Mouse (Mus musculus): ENCODE data around the gene Slc4a4. TPM values are rescaled to one million over a fixed set of nuclear protein-coding genes. Genes with fewer than 3 reads are reported as not detected.

The Slc4a4 gene
- polyA plus RNA-seq, 1 experiment from 2014 or later = 4.6 TPM

DNA sequence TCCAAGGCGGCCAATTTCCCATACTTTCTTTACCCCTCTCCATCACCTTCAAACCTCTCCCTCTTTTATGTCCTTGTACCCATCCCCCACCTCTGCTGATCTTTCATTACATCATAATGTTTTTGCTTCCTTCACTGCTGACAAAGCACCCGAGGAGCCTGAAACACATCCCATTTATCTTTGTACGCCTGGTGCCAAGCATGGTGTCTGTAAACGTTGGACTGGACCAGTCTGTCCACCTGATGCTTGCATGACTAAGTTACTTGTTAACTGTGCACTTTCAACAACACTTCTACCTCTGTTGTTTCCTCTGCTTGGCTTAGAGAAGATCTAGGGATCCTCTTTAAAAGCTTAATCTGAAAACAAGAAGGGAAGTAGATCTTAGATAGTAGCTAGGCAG lies 180.5 kb downstream of the Slc4a4 start:
- H3K4me1 ChIP-seq (replicated peaks) = no peaks in the 10 kb centered on the region
- no peak overlapping the region for H3K4me2 ChIP-seq (replicated peaks)
- no peaks in the 10 kb centered on the region for H3K9me3 ChIP-seq
- no peak overlapping the region for H3K9ac ChIP-seq
- no peaks in the 10 kb centered on the region for H3K36me3 ChIP-seq
- ATAC-seq = no peak
- H3K27ac ChIP-seq = no peak overlapping the region
- H3K27me3 ChIP-seq (replicated peaks) = no peaks in the 10 kb centered on the region
- 61% methylated on average over 4 of the region's 4 CpGs for WGBS
- H3K4me3 ChIP-seq (replicated peaks) = no peak overlapping the region

DNA sequence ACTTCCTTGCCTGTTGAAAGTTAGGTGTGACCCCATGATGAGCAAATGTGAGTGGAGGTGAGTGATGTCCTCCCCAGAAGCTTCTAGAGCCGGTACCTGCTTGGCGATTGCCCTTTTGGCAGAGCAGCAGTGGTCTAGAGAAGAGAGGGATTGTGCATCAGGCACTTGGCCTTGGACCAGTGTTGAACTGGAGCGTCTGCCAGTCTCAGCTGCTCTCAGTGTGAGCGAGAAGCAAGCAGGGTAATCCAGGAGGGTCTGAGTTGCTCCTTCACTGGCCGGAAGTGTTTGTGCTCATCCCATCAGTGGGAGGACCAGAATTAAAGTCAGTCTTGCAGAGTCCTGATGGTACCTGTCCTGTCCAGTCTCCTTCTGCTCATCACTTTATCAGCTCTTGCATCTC lies 181.5 kb downstream of the Slc4a4 start:
- no peaks in the 10 kb centered on the region for H3K4me1 ChIP-seq (replicated peaks)
- H3K27me3 ChIP-seq (replicated peaks) = no peaks in the 10 kb centered on the region
- H3K36me3 ChIP-seq = no peaks in the 10 kb centered on the region
- no peaks in the 10 kb centered on the region for H3K9me3 ChIP-seq
- WGBS = 89% methylated on average over 5 of the region's 5 CpGs
- H3K9ac ChIP-seq = no peak overlapping the region
- H3K4me2 ChIP-seq (replicated peaks) = no peak overlapping the region
- H3K4me3 ChIP-seq (replicated peaks) = no peak overlapping the region
- ATAC-seq = no peak
- H3K27ac ChIP-seq = no peak overlapping the region

DNA sequence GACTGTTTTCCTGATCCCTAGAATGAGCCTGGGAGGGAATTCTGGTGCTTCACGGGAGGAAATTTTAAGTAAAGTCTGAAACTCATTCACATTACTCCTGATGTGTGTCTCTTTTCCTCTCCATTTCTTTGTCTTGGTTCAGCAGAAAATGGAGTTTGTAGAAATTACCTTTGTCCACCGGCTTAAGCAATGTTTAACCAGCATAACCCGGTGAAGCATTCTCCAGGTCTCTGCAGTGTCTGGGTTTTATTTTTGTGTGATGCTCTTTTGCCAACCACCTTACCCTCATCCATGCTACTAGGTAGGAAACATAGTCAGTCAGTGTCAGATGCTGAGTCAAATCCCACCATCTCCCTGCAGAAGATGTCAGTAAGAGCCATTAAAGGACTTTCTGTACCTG lies 183.4 kb downstream of the Slc4a4 start:
- H3K4me2 ChIP-seq (replicated peaks) = no peak overlapping the region
- no peaks in the 10 kb centered on the region for H3K36me3 ChIP-seq
- H3K4me1 ChIP-seq (replicated peaks) = no peaks in the 10 kb centered on the region
- no peak overlapping the region for H3K9ac ChIP-seq
- 88% methylated on average over 3 of the region's 3 CpGs for WGBS
- no peaks in the 10 kb centered on the region for H3K9me3 ChIP-seq
- no peaks in the 10 kb centered on the region for H3K27me3 ChIP-seq (replicated peaks)
- no peak for ATAC-seq
- no peak overlapping the region for H3K4me3 ChIP-seq (replicated peaks)
- no peak overlapping the region for H3K27ac ChIP-seq

DNA sequence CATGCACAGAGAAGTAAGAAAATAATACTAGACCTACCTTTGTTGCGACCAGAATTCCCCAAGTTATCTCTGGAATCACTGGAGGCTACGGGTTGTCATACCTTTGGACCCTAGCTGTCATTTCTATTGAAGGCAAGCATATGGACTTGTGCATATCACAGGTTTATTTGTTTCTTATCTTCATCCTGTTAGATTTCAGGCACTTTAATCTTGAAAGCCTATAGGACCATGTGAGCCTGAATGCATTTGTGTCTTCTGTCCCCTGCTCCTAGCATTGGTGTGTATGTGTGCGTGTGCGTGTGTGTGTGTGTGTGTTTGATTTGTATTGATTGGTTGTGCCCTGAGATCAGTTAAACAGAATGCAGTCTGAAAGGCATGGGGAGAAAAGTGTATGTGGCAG lies 185.3 kb downstream of the Slc4a4 start:
- 58% methylated on average over 4 of the region's 4 CpGs for WGBS
- peak; percentile 84 for ATAC-seq
- Histone ChIP-seq H3K9ac (no peak overlapping the region), H3K4me2 (replicated peaks) (no peak overlapping the region), H3K9me3 (no peaks in the 10 kb centered on the region), H3K27me3 (replicated peaks) (no peaks in the 10 kb centered on the region), H3K4me1 (replicated peaks) (no peaks in the 10 kb centered on the region), H3K27ac (no peak overlapping the region), H3K4me3 (replicated peaks) (no peak overlapping the region), H3K36me3 (no peaks in the 10 kb centered on the region)

DNA sequence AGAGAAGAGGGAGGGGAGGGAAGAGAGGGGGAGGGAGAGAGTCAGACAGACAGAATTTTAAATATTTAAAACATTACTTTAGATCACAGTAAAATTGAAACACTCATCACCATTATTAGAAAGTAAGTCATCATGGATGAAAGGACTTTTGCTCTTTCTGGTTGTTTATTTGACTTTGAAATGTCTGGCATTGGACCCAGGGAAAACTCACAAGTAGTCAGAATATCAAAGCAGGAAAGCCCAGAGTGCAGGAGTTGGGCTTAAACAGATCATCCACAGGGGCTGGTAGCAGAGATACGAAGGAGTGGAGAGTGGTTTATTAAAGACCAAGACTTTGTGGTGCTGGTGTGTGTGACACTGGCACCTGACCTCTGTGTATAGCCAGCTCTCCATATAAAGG lies 191.1 kb downstream of the Slc4a4 start:
- no peak overlapping the region for H3K9ac ChIP-seq
- ATAC-seq = no peak
- H3K36me3 ChIP-seq = no peaks in the 10 kb centered on the region
- H3K4me1 ChIP-seq (replicated peaks) = no peaks in the 10 kb centered on the region
- H3K4me3 ChIP-seq (replicated peaks) = no peak overlapping the region
- no peaks in the 10 kb centered on the region for H3K9me3 ChIP-seq
- H3K4me2 ChIP-seq (replicated peaks) = no peak overlapping the region
- no peaks in the 10 kb centered on the region for H3K27me3 ChIP-seq (replicated peaks)
- H3K27ac ChIP-seq = no peak overlapping the region
- 59% methylated on average over 1 of the region's 1 CpGs for WGBS

DNA sequence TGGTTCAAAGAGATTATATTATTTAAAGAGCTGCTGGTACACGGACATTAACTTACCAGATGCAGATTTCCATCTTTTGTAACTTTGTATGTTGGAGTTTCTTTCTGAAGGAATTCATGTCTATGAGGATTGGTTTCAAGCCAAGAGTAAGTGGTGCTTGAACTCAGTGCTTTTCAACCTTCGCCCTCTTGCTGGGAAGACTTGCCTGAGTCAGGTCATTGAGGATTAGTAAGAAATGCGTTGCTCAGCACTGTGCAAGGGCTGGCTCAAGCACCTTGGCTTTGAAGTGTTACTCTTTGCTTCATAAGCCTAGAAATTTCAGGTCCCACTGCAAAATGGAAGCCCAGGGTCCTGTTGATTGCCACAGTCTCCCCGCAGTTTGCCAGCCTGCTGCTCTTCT lies 196.9 kb downstream of the Slc4a4 start:
- no peak overlapping the region for H3K27ac ChIP-seq
- ATAC-seq = no peak
- no peak overlapping the region for H3K4me2 ChIP-seq (replicated peaks)
- 86% methylated on average over 4 of the region's 4 CpGs for WGBS
- no peak overlapping the region for H3K9ac ChIP-seq
- H3K27me3 ChIP-seq (replicated peaks) = no peaks in the 10 kb centered on the region
- no peak overlapping the region for H3K4me3 ChIP-seq (replicated peaks)
- H3K36me3 ChIP-seq = no peaks in the 10 kb centered on the region
- no peaks in the 10 kb centered on the region for H3K9me3 ChIP-seq
- no peaks in the 10 kb centered on the region for H3K4me1 ChIP-seq (replicated peaks)

DNA sequence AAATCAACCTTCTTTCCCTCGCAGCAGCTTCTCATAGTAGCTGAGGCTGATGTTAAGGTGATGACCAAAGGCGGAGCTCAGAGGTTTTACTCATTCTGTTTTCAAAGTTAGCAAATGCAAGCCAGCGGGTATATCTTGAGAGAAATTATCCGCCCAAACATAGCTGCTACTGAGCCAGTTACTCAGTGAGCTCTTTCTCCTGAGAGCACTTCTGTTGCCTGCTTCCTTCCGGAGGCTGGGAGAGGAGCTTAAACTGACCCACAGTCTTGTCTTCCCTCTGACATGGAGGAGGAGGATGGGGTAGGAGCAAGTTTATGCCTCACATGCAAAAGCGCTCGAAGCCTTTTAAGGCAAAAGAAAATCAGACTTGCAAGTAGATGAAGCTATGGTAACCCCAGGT lies 201.3 kb downstream of the Slc4a4 start:
- H3K9ac ChIP-seq = no peak overlapping the region
- no peaks in the 10 kb centered on the region for H3K36me3 ChIP-seq
- H3K4me3 ChIP-seq (replicated peaks) = no peak overlapping the region
- no peaks in the 10 kb centered on the region for H3K27me3 ChIP-seq (replicated peaks)
- no peaks in the 10 kb centered on the region for H3K4me1 ChIP-seq (replicated peaks)
- H3K9me3 ChIP-seq = no peaks in the 10 kb centered on the region
- H3K4me2 ChIP-seq (replicated peaks) = no peak overlapping the region
- H3K27ac ChIP-seq = no peak overlapping the region
- 86% methylated on average over 7 of the region's 7 CpGs for WGBS
- ATAC-seq = no peak

DNA sequence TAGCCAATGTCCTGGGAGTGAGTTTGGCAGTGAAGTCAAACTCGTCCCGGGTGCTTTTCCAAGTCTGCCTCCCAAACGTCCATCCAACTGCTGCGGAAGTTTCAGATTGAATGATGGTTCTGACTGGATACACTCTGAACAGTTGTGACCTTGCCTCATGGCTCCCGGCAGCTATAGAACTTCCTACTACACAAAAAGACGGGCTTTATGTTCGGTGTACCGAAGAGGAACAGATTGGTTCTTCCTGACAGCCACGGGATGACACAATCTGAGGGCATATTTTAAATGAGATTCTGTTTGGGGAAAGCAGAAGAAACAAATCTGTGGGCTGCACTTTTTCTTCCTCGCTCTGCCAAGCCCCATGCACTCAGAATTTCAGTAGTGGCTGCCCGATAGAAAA lies 201.8 kb downstream of the Slc4a4 start:
- Histone ChIP-seq H3K27me3 (replicated peaks) (no peaks in the 10 kb centered on the region), H3K9ac (no peak overlapping the region), H3K9me3 (no peaks in the 10 kb centered on the region), H3K4me3 (replicated peaks) (no peak overlapping the region), H3K27ac (no peak overlapping the region), H3K36me3 (no peaks in the 10 kb centered on the region), H3K4me1 (replicated peaks) (no peaks in the 10 kb centered on the region), H3K4me2 (replicated peaks) (no peak overlapping the region)
- ATAC-seq = no peak
- WGBS = 74% methylated on average over 11 of the region's 11 CpGs

DNA sequence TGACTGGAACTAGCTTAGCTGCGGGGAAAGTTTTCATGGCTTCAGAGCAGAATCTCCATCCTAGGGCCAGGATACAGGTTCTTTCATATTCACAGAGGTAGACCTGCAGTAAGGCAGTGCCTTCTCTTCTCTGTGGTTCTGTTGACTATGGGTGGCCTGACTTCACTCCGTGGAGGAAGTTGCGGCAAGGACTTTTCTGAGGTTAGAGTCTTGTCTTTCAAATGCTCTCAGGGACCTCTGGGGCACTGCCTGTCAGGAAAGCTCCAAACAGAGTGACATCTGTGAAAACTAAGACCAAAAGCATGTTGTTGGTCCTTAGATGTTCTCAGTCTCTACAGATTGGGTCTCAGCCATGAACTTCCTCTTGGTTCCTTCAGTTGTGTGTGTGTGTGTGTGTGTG lies 203.5 kb downstream of the Slc4a4 start:
- 90% methylated on average over 3 of the region's 3 CpGs for WGBS
- Histone ChIP-seq H3K4me3 (replicated peaks) (no peak overlapping the region), H3K4me1 (replicated peaks) (no peaks in the 10 kb centered on the region), H3K9me3 (no peaks in the 10 kb centered on the region), H3K27me3 (replicated peaks) (no peaks in the 10 kb centered on the region), H3K9ac (no peak overlapping the region), H3K27ac (no peak overlapping the region), H3K4me2 (replicated peaks) (no peak overlapping the region), H3K36me3 (no peaks in the 10 kb centered on the region)
- ATAC-seq = no peak

DNA sequence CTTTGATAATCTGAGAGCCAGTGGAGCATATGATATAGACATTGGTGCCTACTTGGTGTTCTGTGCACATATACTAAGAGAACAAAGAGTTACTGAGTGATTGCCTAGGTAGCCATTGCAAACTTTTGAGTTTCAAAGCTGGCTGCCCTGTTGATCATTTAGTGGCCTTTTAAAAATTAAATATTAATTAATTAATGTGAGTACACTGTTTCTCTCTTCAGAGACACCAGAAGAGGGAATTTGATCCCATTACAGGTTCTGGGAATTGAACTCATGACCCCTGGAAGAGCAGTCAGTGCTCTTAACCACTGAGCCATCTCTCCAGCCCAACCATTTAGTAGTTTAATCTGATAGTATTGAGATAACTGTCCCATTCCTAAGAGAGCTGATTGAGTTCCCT lies 209.8 kb downstream of the Slc4a4 start:
- H3K4me1 ChIP-seq (replicated peaks) = no peaks in the 10 kb centered on the region
- no peaks in the 10 kb centered on the region for H3K27me3 ChIP-seq (replicated peaks)
- no peak for ATAC-seq
- H3K27ac ChIP-seq = no peak overlapping the region
- H3K9ac ChIP-seq = no peak overlapping the region
- no peaks in the 10 kb centered on the region for H3K36me3 ChIP-seq
- no peak overlapping the region for H3K4me3 ChIP-seq (replicated peaks)
- no peak overlapping the region for H3K4me2 ChIP-seq (replicated peaks)
- no peaks in the 10 kb centered on the region for H3K9me3 ChIP-seq

DNA sequence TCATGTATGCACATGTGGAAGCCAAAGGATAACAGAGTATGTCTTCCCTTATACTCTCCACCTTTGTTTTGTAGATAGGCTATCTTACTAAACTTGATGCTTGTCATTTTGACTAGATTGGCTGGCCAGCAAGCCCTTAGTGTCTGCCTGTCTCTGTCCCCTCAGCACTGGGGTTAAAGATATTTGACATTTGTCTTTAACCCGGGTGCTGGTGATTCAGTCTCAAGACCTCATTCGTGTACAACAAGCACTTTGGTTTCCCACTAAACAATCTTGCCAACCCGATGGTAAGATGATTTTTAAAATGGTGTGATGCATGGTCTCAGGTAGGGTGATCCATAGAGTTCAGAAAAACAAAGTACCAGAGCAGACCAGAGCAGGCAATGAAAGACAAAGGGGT lies 210.7 kb downstream of the Slc4a4 start:
- ATAC-seq = no peak

DNA sequence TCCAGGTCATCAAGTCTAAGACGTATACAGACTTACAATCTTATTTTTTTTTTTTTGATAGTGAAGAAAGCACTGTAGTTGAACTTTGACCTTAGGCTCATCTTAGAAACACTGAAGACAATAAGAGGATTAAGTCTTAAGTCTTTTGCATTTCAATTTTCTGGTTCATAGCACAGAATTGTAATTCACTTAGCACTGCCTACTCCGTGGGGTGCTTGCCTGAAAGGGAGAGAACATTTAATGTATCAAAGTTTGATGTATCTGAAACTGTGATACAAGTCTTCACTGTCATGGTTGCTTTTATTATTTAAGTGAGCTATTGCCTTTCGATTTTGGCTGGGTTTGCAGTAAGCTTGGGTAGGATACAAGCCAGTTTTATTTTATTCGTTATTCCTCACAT lies 211.5 kb downstream of the Slc4a4 start:
- no peaks in the 10 kb centered on the region for H3K4me1 ChIP-seq (replicated peaks)
- 82% methylated on average over 4 of the region's 4 CpGs for WGBS
- no peaks in the 10 kb centered on the region for H3K36me3 ChIP-seq
- no peak overlapping the region for H3K9ac ChIP-seq
- H3K27me3 ChIP-seq (replicated peaks) = no peaks in the 10 kb centered on the region
- no peak for ATAC-seq
- H3K9me3 ChIP-seq = no peaks in the 10 kb centered on the region
- no peak overlapping the region for H3K4me3 ChIP-seq (replicated peaks)
- H3K27ac ChIP-seq = no peak overlapping the region
- H3K4me2 ChIP-seq (replicated peaks) = no peak overlapping the region

More for the DNA sequence above, 210.7 kb downstream of the Slc4a4 start:
- no peaks in the 10 kb centered on the region for H3K27me3 ChIP-seq (replicated peaks)
- no peaks in the 10 kb centered on the region for H3K9me3 ChIP-seq
- H3K4me1 ChIP-seq (replicated peaks) = no peaks in the 10 kb centered on the region
- H3K4me2 ChIP-seq (replicated peaks) = no peak overlapping the region
- H3K4me3 ChIP-seq (replicated peaks) = no peak overlapping the region
- no peak overlapping the region for H3K9ac ChIP-seq
- no peak overlapping the region for H3K27ac ChIP-seq
- 92% methylated on average over 3 of the region's 3 CpGs for WGBS
- no peaks in the 10 kb centered on the region for H3K36me3 ChIP-seq

DNA sequence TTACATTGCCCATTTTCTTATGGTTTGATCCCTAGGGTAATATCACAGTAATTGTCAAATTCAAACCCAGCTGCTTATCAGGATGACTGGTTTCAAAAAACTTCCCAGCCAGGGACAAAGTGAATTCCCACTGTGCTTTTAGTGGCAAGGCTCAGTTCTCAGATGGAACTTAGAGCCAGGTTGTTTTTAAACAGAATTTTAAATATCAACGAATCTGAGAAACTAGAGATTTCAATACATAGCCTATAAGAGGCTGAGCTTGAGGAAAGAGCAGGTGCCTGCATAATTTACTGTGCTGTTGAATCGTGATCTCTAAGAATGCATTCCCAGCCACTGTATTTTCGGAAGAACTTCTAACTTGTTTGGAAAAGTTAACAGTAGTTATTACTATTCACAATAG lies 213.3 kb downstream of the Slc4a4 start:
- Histone ChIP-seq H3K36me3 (no peaks in the 10 kb centered on the region), H3K9ac (no peak overlapping the region), H3K9me3 (no peaks in the 10 kb centered on the region), H3K27ac (no peak overlapping the region), H3K4me2 (replicated peaks) (no peak overlapping the region), H3K4me1 (replicated peaks) (no peaks in the 10 kb centered on the region), H3K27me3 (replicated peaks) (no peaks in the 10 kb centered on the region), H3K4me3 (replicated peaks) (no peak overlapping the region)
- WGBS = 81% methylated on average over 3 of the region's 3 CpGs
- ATAC-seq = no peak

DNA sequence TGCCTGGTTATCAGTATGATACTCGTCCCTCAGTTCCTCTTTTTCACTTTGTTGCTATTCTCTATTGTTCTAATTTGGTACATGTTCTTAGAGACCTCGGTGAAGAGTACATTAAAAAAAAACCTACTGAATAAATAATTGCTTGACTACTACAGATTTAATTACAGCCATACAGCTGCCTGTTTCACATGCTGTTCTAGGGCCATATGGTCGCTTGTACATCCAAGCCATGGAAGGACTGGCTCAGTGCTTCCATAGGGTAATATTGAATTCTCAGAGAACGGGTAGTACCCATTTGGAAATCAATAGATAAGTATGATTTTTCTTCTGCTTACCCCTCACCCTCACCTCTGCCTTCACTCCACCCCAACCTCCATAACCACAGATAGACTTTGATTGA lies 215.9 kb downstream of the Slc4a4 start:
- Histone ChIP-seq H3K27me3 (replicated peaks) (no peaks in the 10 kb centered on the region), H3K4me1 (replicated peaks) (no peaks in the 10 kb centered on the region), H3K4me2 (replicated peaks) (no peak overlapping the region), H3K9ac (no peak overlapping the region), H3K27ac (no peak overlapping the region), H3K36me3 (no peaks in the 10 kb centered on the region), H3K9me3 (no peaks in the 10 kb centered on the region), H3K4me3 (replicated peaks) (no peak overlapping the region)
- WGBS = 82% methylated on average over 4 of the region's 4 CpGs
- no peak for ATAC-seq

Measured in intestine, embryonic 15.5 days (tissue).